Mouse (Mus musculus) stomach, embryonic 14.5 days (tissue): ENCODE measurements around the gene Rhox3g. TPM values are rescaled to one million over a fixed set of nuclear protein-coding genes. Genes with fewer than 3 reads are reported as not detected.

Source experiments
- polyA plus RNA-seq: library from polyadenylated mRNA; unstranded; fragments of >200 nt; fragmentation: Nextera tagmentation; extraction: Ambion mirVana; gene quantifications from 2 replicates; pipeline ENCODE4 v1.2.1, GENCODE M21; 2014

Rhox3g gene
- polyA plus RNA-seq, 1 experiment from 2014 or later, result not detected

Other genes starting within 250 kb of the Rhox3g start
- not detected in 2 replicates for gene Rhox3a2, start 248.6 kb downstream of the Rhox3g start, polyA plus RNA-seq
- not detected in 2 replicates for gene Rhox4a2, start 237.8 kb downstream of the Rhox3g start, polyA plus RNA-seq
- not detected in 2 replicates for gene Rhox2b, start 216.5 kb downstream of the Rhox3g start, polyA plus RNA-seq
- not detected in 2 replicates for gene Rhox4b, start 196.1 kb downstream of the Rhox3g start, polyA plus RNA-seq
- not detected in 2 replicates for gene Rhox2c, start 174.9 kb downstream of the Rhox3g start, polyA plus RNA-seq
- gene Rhox3c, start 170.0 kb downstream of the Rhox3g start, polyA plus RNA-seq, result not detected in 2 replicates
- gene Rhox4c, start 148.3 kb downstream of the Rhox3g start, polyA plus RNA-seq, result not detected in 2 replicates
- not detected in 2 replicates for gene Rhox2d, start 135.2 kb downstream of the Rhox3g start, polyA plus RNA-seq
- gene Rhox4d, start 114.3 kb downstream of the Rhox3g start, polyA plus RNA-seq, result not detected in 2 replicates
- not detected in 2 replicates for gene Rhox2e, start 98.2 kb downstream of the Rhox3g start, polyA plus RNA-seq
- gene Rhox3e, start 86.6 kb downstream of the Rhox3g start, polyA plus RNA-seq, result not detected in 2 replicates
- not detected in 2 replicates for gene Rhox4e, start 71.2 kb downstream of the Rhox3g start, polyA plus RNA-seq
- gene Rhox2f, start 57.2 kb downstream of the Rhox3g start, polyA plus RNA-seq, result not detected in 2 replicates
- gene Rhox3f, start 47.6 kb downstream of the Rhox3g start, polyA plus RNA-seq, result not detected in 2 replicates
- not detected in 2 replicates for gene Rhox4f, start 20.9 kb downstream of the Rhox3g start, polyA plus RNA-seq
- gene Rhox2g, start 14.9 kb upstream of the Rhox3g start, polyA plus RNA-seq, result not detected in 2 replicates
- gene Rhox4g, start 22.7 kb upstream of the Rhox3g start, polyA plus RNA-seq, result not detected in 2 replicates
- not detected in 2 replicates for gene Rhox3h, start 40.2 kb upstream of the Rhox3g start, polyA plus RNA-seq
- gene Rhox2h, start 44.7 kb upstream of the Rhox3g start, polyA plus RNA-seq, result not detected in 2 replicates
- gene Rhox5, start 176.2 kb upstream of the Rhox3g start, polyA plus RNA-seq, result 1.7 and 2.3 TPM in 2 replicates
- gene Rhox6, start 198.3 kb upstream of the Rhox3g start, polyA plus RNA-seq, result not detected in 2 replicates
- not detected in 2 replicates for gene Rhox7a, start 203.1 kb upstream of the Rhox3g start, polyA plus RNA-seq